Mouse (Mus musculus): ENCODE measurements at regions not wholly inside any gene's neighbourhood (a gene's known extent, or its start where the extent isn't known, plus 50 kb on each side); places are given as distances from the start of the nearest gene placed in this dataset.

GRCm38 (mm10) chr1:184644767-184645598 is 87.4 kb downstream of the Hlx start:
- TF ChIP-seq CHD2 (IDR thresholded peaks at IDR 0.05; ENCODE audit: low read depth, low read length): no peak
- TF ChIP-seq HCFC1 (IDR thresholded peaks at IDR 0.05; ENCODE audit: borderline replicate concordance, insufficient read depth, low read length): no peak
- no peak for TF ChIP-seq ZNF384 (IDR thresholded peaks at IDR 0.05; ENCODE audit: low read depth, low read length)
- no peak for TF ChIP-seq MAFK (IDR thresholded peaks at IDR 0.05; ENCODE audit: insufficient read depth, low read depth, low read length)
